Comparison of ENCODE assay signal across 10 mouse cellular contexts in genomic region chr8:11701033-11701362, GRCm38 (mm10). TPM values are rescaled to one million over a fixed set of nuclear protein-coding genes. Genes with fewer than 3 reads are reported as not detected.
A peak's percentile ranks its signal among the peaks of the same experiment; 100 is the strongest.
DNase-seq lines count a peak whose midpoint lies in the region; ATAC-seq lines count a peak whose summit lies in the region.
"Had no signal": no experiment of that assay in that cellular context is flagged by ENCODE, and none has a peak within 500 bp of the region (broad histone marks: within the 10 kb centered on the region; RNA-seq: fewer than 3 reads in every experiment).

Gene 1700016D06Rik, minus strand, starts transcription at chr8:11701063.

- peaks cover 10 to 15% of the 10 kb centered on the region in 2 experiments for H3K4me1 ChIP-seq in heart, embryonic 14.5 days (ENCODE audit: control insufficient read depth in 2 of 2, insufficient read depth in 2 of 2, low read length in 2 of 2)
- H3K4me1 ChIP-seq in embryonic facial prominence, embryonic 10.5 days = peaks cover 12% of the 10 kb centered on the region
- peaks cover 4% of the 10 kb centered on the region; the same call in 1 of the 2 replicates for H3K4me1 ChIP-seq in hindbrain, embryonic 15.5 days (replicated peaks)
- peaks cover 4% of the 10 kb centered on the region; the same call in 1 of the 2 replicates for H3K4me1 ChIP-seq in midbrain, embryonic 13.5 days (replicated peaks)

- H3K4me3 ChIP-seq in heart, embryonic 14.5 days (ENCODE audit: control insufficient read depth in 1 of 2, insufficient read depth in 1 of 2, low read depth in 1 of 2, low read length in 2 of 2) = peak within 1 kb of the TSS; percentile 13 to 27; a peak in 3 of 4 replicates
- peak within 1 kb of the TSS; percentile 43 for H3K4me3 ChIP-seq in embryonic facial prominence, embryonic 10.5 days
- H3K4me3 ChIP-seq in hindbrain, embryonic 15.5 days = peak within 1 kb of the TSS; percentile 9; the same call in 1 of the 2 replicates
- peak within 1 kb of the TSS; percentile 20 for H3K4me3 ChIP-seq in midbrain, embryonic 13.5 days (replicated peaks)

- no peak for ATAC-seq in heart, embryonic 14.5 days (ENCODE audit: insufficient number of reproducible peaks, insufficient read depth, low FRiP score, low read depth)
- ATAC-seq in hindbrain, embryonic 15.5 days (ENCODE audit: low FRiP score, low read depth) = no peak
- ATAC-seq in midbrain, embryonic 13.5 days = no peak

- H3K9ac ChIP-seq in heart, embryonic 14.5 days (ENCODE audit: low read length) = peak within 1 kb of the TSS; percentile 35
- H3K9ac ChIP-seq in hindbrain, embryonic 15.5 days = peak within 1 kb of the TSS; percentile 12; the same call in 1 of the 2 replicates
- peak within 1 kb of the TSS; percentile 59 for H3K9ac ChIP-seq in midbrain, embryonic 13.5 days (replicated peaks)

- peak within 1 kb of the TSS; percentile 60 for H3K4me2 ChIP-seq in heart, embryonic 14.5 days (ENCODE audit: low read length)
- peak within 1 kb of the TSS; percentile 48 for H3K4me2 ChIP-seq in hindbrain, embryonic 15.5 days
- H3K4me2 ChIP-seq in midbrain, embryonic 13.5 days (replicated peaks) = peak within 1 kb of the TSS; percentile 51

- no peaks in the 10 kb centered on the region for H3K36me3 ChIP-seq in heart, embryonic 14.5 days (ENCODE audit: control insufficient read depth, insufficient read depth, low read length)
- no peaks in the 10 kb centered on the region for H3K36me3 ChIP-seq in embryonic facial prominence, embryonic 10.5 days (replicated peaks)
- H3K36me3 ChIP-seq in hindbrain, embryonic 15.5 days = no peaks in the 10 kb centered on the region
- H3K36me3 ChIP-seq in midbrain, embryonic 13.5 days = no peaks in the 10 kb centered on the region

- H3K27ac ChIP-seq in heart, embryonic 14.5 days (replicated peaks in 1 of 2; ENCODE audit: control insufficient read depth in 1 of 2, insufficient read depth in 1 of 2, low read depth in 2 of 2, low read length in 2 of 2) = 0 out of 4 replicates have a peak within 1 kb of the TSS, but pooled peaks have one; percentile 1 to 4
- no peak within 1 kb of the TSS; the same call in 1 of the 2 replicates for H3K27ac ChIP-seq in embryonic facial prominence, embryonic 10.5 days (replicated peaks)
- H3K27ac ChIP-seq in hindbrain, embryonic 15.5 days (replicated peaks) = no peak within 1 kb of the TSS
- H3K27ac ChIP-seq in midbrain, embryonic 13.5 days = no peak within 1 kb of the TSS

- DNase-seq in heart, postnatal 36 days = no peak
- no peak for DNase-seq in embryonic facial prominence, embryonic 10.5 days (ENCODE audit: low spot score)
- DNase-seq in right cerebral cortex, postnatal 10 days (ENCODE audit: low spot score in 2 of 2) = no peak
- DNase-seq in frontal cortex, postnatal 14 days (ENCODE audit: low spot score in 2 of 2) = no peak
- no peak for DNase-seq in gastrocnemius, postnatal 4 days (ENCODE audit: low spot score in 2 of 2)

- peaks cover 4% of the 10 kb centered on the region; the same call in 1 of the 2 replicates for H3K27me3 ChIP-seq in heart, embryonic 14.5 days (ENCODE audit: control insufficient read depth, insufficient read depth, low read length)
- H3K27me3 ChIP-seq in embryonic facial prominence, embryonic 10.5 days (replicated peaks; ENCODE audit: low read depth, poor library complexity, severe bottlenecking) = peaks cover 17% of the 10 kb centered on the region
- no peaks in the 10 kb centered on the region for H3K27me3 ChIP-seq in hindbrain, embryonic 15.5 days
- H3K27me3 ChIP-seq in midbrain, embryonic 13.5 days = peaks cover 8% of the 10 kb centered on the region

- intact Hi-C loops in heart, postnatal 36 days (cut with DNase I) = loop anchor here (2.0 to 5.0 kb wide), 5 partner anchors 64 to 254 kb away; no protein-coding TSS in a partner anchor

- H3K9me3 ChIP-seq in heart, embryonic 14.5 days (ENCODE audit: control insufficient read depth, low read length) = no peaks in the 10 kb centered on the region
- 0 out of 2 replicates have a peak, but pooled peaks cover 3% of the 10 kb centered on the region for H3K9me3 ChIP-seq in embryonic facial prominence, embryonic 10.5 days
- no peaks in the 10 kb centered on the region for H3K9me3 ChIP-seq in hindbrain, embryonic 15.5 days
- no peaks in the 10 kb centered on the region for H3K9me3 ChIP-seq in midbrain, embryonic 13.5 days

- 62% methylated on average over 6 of the region's 6 CpGs for WGBS in heart, embryonic 14.5 days
- WGBS in embryonic facial prominence, embryonic 10.5 days = 68% methylated on average over 6 of the region's 6 CpGs
- 67% methylated on average over 6 of the region's 6 CpGs for WGBS in hindbrain, embryonic 15.5 days
- 63% methylated on average over 6 of the region's 6 CpGs for WGBS in midbrain, embryonic 13.5 days

RNA-seq across cellular contexts. Expression of gene 1700016D06Rik, which starts in this region (rescaled TPM):
- polyA plus RNA-seq in heart, embryonic 14.5 days (2014; fragmentation: Nextera tagmentation; extraction: Ambion mirVana) = not detected in 2 replicates
- total RNA-seq in heart, postnatal 36 days (2021) = not detected
- polyA plus RNA-seq in embryonic facial prominence, embryonic 10.5 days (2016; fragmentation: Nextera tagmentation; extraction: Ambion mirVana) = 0.11 TPM in 1 of 2 replicates, not detected in the other
- not detected in 2 replicates for polyA plus RNA-seq in hindbrain, embryonic 15.5 days (2015; fragmentation: Nextera tagmentation; extraction: Ambion mirVana)
- polyA plus RNA-seq in midbrain, embryonic 13.5 days (2015; fragmentation: Nextera tagmentation; extraction: Ambion mirVana) = 0.12 TPM in 1 of 2 replicates, not detected in the other
- not detected for total RNA-seq in gastrocnemius, postnatal 4 days (2021)
- total RNA-seq: neutrophil, adult 5-6 weeks had no signal
- polyA plus RNA-seq: brain, embryonic 14.5 days had no signal

Comparison
In these comparisons a context has a peak if more than half of its experiments do, and no peak if none do; other contexts are left out.
1. H3K27ac ChIP-seq: peak in heart, embryonic 14.5 days (2 of 2); none in embryonic facial prominence, embryonic 10.5 days (single experiment), hindbrain, embryonic 15.5 days (single experiment) and midbrain, embryonic 13.5 days (single experiment).
2. Peak in every context shown above with its lines, with median percentiles within 50 percentile points of each other: H3K4me2 ChIP-seq, H3K4me3 ChIP-seq and H3K9ac ChIP-seq.